Mouse (Mus musculus) CD4-positive, CD25-positive, alpha-beta regulatory T cell, adult 4 months (primary cell): Measurements from ENCODE around the gene 1700122O11Rik. TPM values are rescaled to one million over a fixed set of nuclear protein-coding genes. Genes with fewer than 3 reads are reported as not detected.

ENCODE experiments used
- ATAC-seq: one replicate; pipeline ENCODE4 v1.8.0; 2017
- polyA plus RNA-seq, 2 experiments: library from polyadenylated mRNA; unstranded; fragments of 100-300 nt; shearing (Covaris generic); gene quantifications; one replicate each; pipeline ENCODE4 v1.2.1; 2017

1700122O11Rik gene
- not detected for polyA plus RNA-seq

GRCm38 (mm10) chr17:48038193-48038592 lies at the start of gene 1700122O11Rik:
Gene 1700122O11Rik, minus strand, starts transcription at chr17:48038293.
- ATAC-seq: no peak

- no peak for ATAC-seq
Observed at GRCm38 (mm10) chr17:48080626-48081025, 42.5 kb upstream of the 1700122O11Rik start.

- no peak for ATAC-seq
Observed at GRCm38 (mm10) chr17:48067729-48068128, 29.6 kb upstream of the 1700122O11Rik start.

GRCm38 (mm10) chr17:48067083-48067614 lies 29.1 kb upstream of the 1700122O11Rik start:
- no peak for ATAC-seq

- no peak for ATAC-seq
Observed at GRCm38 (mm10) chr17:48065081-48065501, 27.0 kb upstream of the 1700122O11Rik start.

GRCm38 (mm10) chr17:48064196-48064843 lies 26.2 kb upstream of the 1700122O11Rik start:
- no peak for ATAC-seq

- ATAC-seq: no peak
Observed at GRCm38 (mm10) chr17:48057382-48057781, 19.3 kb upstream of the 1700122O11Rik start.

GRCm38 (mm10) chr17:48055076-48055816 lies 17.2 kb upstream of the 1700122O11Rik start:
- no peak for ATAC-seq

GRCm38 (mm10) chr17:48053646-48054045 lies 15.6 kb upstream of the 1700122O11Rik start:
- no peak for ATAC-seq

GRCm38 (mm10) chr17:48052338-48053067 lies 14.4 kb upstream of the 1700122O11Rik start:
- no peak for ATAC-seq

- no peak for ATAC-seq
Observed at GRCm38 (mm10) chr17:48051638-48052337, 13.7 kb upstream of the 1700122O11Rik start.

GRCm38 (mm10) chr17:48045631-48046030 lies 7.5 kb upstream of the 1700122O11Rik start:
- ATAC-seq: peak; percentile 32

- ATAC-seq: no peak
Observed at GRCm38 (mm10) chr17:48043154-48043880, 5.2 kb upstream of the 1700122O11Rik start.

- ATAC-seq: peak; percentile 67
Observed at GRCm38 (mm10) chr17:48041351-48042287, 3.5 kb upstream of the 1700122O11Rik start.

- peak; percentile 90 for ATAC-seq
Observed at GRCm38 (mm10) chr17:48039232-48039866, 1.3 kb upstream of the 1700122O11Rik start.

- no peak for ATAC-seq
Observed at GRCm38 (mm10) chr17:48036921-48037320, 1.2 kb downstream of the 1700122O11Rik start.

- ATAC-seq: no peak
Observed at GRCm38 (mm10) chr17:48031521-48032430, 6.3 kb downstream of the 1700122O11Rik start.

GRCm38 (mm10) chr17:48029241-48029640 lies 8.9 kb downstream of the 1700122O11Rik start:
- no peak for ATAC-seq

GRCm38 (mm10) chr17:48028250-48028649 lies 9.8 kb downstream of the 1700122O11Rik start:
- ATAC-seq: no peak
